Mouse (Mus musculus): ENCODE measurements around the gene Arid5b. TPM values are rescaled to one million over a fixed set of nuclear protein-coding genes. Genes with fewer than 3 reads are reported as not detected.

The Arid5b gene
- total RNA-seq, 1 experiment from 2014 or later, result 12.5 TPM

DNA sequence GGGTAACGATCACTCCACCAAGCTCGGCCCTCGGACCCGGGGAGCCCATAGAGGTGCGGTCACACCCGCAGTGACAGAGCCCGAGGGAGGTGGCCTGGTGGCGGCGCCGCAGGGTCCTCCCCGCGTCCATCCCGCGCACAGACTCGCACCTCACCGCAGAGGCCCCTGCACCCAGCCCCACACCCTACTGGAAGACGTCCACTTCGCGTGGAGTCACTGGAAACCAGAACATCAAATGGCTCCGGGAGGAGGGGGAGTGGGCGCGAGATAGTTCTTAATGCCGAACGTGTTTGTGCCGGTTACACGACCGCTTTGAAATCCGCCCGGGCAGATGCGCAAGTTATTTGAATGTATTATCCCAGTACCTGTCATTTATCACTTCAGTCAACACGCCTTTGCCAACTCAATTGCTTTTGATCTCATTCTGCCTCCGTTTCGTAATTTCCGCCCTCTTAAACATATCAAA lies 1.5 kb downstream of the Arid5b start:
- ATAC-seq (replicated peaks in 1 of 2; ENCODE audit: insufficient read depth in 1 of 2, low FRiP score in 2 of 2, low TSS enrichment in 1 of 2, low read depth in 1 of 2, poor library complexity in 2 of 2, severe bottlenecking in 2 of 2), result peak in 1 of 2 experiments; percentile 18; a peak in 2 of 4 replicates

DNA sequence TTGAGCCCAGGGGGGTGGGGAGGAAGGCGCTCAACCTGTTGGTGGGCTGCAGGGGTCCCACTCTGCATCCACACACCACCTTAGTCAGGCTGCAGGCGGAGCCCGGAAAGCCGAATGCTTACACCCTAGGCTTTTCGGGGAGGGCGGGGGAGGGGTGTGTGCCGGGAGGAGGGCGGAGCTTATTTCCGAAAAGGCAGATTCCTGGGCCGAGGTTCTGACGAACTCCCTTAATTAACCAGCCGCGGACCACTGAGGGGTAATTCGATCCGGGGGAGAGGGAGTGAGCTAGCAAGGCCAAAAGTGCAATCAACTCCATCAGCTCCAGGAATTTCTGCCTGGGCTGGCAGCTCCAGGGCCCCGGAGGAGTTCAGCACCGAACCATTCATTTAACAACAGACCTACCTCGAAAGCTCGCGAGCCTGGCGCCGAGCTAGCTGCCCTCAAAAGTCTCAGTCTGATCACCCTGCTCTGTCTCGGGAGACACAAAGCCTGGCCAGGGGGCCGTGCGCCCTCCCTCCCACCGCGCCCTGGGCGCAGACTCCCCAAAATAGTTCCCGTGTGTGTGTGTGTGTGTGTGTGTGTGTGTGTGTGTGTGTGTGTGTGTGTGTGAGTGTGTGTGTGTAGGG lies 2.1 kb downstream of the Arid5b start:
- ATAC-seq (replicated peaks in 1 of 2; ENCODE audit: insufficient read depth in 1 of 2, low FRiP score in 2 of 2, low TSS enrichment in 1 of 2, low read depth in 1 of 2, poor library complexity in 2 of 2, severe bottlenecking in 2 of 2), result peak; percentile 52

DNA sequence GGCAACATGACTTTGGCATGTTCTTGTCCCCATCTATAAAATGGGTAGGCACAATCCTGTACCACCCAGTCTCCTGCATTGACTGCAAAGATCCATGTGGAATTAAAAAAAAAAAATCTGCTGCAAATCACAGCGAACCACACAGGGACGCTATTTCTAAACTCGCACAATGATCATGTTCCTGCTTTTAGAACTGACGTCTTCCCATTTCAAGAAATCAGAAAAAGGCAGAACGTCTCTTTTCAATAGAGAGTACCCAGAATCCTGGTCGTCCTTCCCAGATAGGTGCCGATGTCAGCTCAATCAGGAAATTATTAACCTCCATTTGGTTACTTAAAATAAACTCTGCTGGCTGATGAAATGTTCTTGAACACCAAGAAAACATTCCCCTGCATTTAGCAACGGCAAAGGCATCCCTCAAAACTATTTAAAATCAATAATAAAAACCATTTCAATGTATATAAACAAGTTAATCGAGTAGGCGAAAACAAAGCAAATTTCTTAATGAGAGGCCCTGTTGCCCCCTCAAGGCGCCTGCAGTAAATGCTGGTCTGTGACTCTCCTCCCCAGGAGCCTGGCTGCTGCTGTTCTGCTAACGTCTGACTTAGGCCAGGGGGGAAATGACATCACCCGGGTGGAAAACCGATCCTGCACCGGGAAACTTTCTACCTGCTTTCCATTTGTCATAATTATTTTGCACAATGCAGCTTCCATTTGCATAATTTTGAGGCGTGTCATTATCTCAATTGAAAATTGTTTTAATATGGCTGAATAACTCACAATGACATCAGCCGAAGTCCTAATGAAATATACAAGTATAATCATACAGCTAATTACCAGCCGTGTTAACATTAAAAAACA lies 3.4 kb downstream of the Arid5b start:
- ATAC-seq (replicated peaks in 1 of 2; ENCODE audit: insufficient read depth in 1 of 2, low FRiP score in 2 of 2, low TSS enrichment in 1 of 2, low read depth in 1 of 2, poor library complexity in 2 of 2, severe bottlenecking in 2 of 2), result 0 out of 4 replicates have a peak, but pooled peaks of 1 of the 2 experiments have one; percentile 23

DNA sequence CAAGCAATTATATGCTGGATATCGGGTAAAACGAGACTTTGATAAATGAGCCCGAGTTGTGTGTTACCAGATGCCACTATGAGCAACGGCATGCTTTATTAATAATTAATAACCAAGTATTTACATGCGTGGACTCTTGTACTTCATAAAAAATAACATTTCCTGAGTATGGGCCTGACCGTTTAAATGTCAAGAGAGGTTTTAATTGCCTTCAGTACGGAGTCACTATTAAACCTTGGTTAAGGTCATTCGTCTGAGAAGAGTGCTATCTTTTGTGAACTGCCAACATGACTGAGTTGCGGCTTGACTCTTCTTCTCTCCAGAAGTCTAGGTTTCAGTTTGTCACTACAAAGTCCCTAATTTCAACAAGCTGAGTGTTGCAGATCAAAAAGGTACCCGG lies 8.8 kb downstream of the Arid5b start:
- ATAC-seq (replicated peaks in 1 of 2; ENCODE audit: insufficient read depth in 1 of 2, low FRiP score in 2 of 2, low TSS enrichment in 1 of 2, low read depth in 1 of 2, poor library complexity in 2 of 2, severe bottlenecking in 2 of 2), result no peak

DNA sequence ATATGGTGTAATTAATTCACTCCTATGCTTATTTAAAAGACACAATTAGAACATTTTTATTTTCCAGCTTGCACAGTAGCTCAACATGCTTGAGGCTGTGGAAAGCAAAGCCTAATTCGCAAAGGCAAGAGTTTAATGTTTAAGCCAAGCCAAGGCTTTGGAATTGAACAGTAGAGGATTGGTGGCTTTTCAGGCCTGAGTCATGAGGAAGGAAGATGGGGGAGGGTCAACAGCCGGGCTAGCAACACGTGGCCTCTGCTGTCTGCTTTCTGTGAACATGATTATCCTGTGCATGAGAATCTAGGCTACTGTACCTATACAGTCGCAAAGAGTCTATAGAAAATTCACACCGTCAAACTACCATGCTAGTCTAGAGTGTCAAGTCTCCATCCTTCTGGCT lies 9.9 kb downstream of the Arid5b start:
- peak; percentile 42 to 72; a peak in 2 of 4 replicates for ATAC-seq (replicated peaks in 1 of 2; ENCODE audit: insufficient read depth in 1 of 2, low FRiP score in 2 of 2, low TSS enrichment in 1 of 2, low read depth in 1 of 2, poor library complexity in 2 of 2, severe bottlenecking in 2 of 2)

DNA sequence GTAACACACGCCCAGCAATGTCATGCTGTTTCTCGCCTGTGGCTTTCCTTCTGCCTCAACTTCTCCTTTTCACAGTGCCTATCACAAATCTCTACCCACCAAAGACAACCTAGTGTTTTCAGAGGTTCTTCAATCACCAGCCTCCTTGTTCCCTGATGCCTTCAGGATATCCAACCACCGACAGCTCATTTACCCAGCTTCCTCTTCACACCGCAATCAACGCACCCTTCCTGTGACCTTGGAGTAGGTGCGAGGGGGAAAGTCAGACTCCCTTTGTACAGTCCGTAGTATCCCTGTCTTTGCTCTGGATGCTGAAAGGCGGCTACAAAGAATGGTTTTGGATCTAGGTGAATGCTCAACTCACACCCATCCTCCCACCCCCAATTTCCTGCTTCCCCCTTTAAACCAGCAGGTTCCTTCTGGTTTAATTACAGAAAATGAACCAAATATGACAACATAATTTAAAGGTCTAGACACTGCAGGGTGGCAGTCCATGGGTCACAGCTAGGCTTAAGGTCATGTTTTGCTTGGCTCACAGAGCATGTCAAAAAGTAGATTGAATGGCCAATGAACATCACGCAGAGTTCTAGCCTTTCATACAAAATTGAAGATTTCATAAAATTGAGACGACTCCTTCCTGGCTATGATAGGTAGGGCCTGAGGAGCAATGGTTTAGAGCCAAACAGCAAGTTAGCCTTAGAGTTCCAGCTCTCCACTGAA lies 14.4 kb downstream of the Arid5b start:
- peak; percentile 74 to 78 for ATAC-seq (replicated peaks in 1 of 2; ENCODE audit: insufficient read depth in 1 of 2, low FRiP score in 2 of 2, low TSS enrichment in 1 of 2, low read depth in 1 of 2, poor library complexity in 2 of 2, severe bottlenecking in 2 of 2)

DNA sequence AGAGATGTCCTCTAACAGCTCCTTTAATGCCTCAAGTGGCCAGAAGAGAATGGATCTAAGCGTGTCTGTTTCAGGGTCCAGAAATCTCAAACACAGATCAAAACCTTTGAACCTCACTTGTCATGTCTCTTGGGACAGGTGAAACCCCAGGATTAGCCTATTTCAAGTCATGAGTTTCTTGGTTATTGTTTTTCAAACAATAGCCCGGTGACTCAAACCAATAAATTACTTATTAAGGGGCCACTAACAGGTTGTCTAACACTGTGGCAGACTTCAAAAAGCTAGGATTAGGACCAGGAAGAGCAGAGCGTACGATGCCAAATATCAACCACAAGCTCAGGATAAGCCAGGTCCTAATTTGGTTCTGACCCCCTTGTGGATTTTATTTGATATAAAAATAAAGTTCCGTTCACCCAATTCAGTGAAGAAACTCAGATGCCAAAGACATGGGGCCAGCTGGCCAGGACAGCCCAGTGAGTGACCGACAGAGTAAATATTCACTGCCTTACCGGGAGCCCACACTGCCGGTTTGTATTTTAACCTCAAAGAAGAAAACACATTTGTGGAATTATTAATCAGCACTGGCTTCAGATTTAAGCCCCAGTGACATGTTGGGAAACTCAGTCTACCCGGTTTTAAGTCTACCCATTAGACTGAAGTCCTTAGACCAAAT lies 15.1 kb downstream of the Arid5b start:
- ATAC-seq (replicated peaks in 1 of 2; ENCODE audit: insufficient read depth in 1 of 2, low FRiP score in 2 of 2, low TSS enrichment in 1 of 2, low read depth in 1 of 2, poor library complexity in 2 of 2, severe bottlenecking in 2 of 2), result no peak

DNA sequence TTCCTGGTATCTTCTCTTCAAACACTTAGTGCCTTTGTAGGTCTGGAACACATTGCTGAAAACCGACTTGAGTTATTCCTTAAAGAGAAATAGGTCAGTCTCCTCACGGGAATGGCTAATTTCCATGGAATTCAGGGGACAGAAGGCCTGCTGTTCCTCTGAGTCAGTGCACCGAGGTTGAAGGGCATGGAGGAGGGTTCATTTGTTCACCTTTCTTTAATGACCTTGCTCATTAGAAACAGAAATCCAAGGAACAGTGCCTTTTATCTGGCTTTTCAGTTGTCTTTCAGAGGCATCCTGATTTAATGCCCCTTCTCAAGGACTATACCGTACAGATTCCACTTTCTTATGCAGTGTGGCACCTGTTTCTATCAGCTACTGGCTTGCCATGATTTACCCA lies 18.9 kb downstream of the Arid5b start:
- ATAC-seq (replicated peaks in 1 of 2; ENCODE audit: insufficient read depth in 1 of 2, low FRiP score in 2 of 2, low TSS enrichment in 1 of 2, low read depth in 1 of 2, poor library complexity in 2 of 2, severe bottlenecking in 2 of 2), result no peak

DNA sequence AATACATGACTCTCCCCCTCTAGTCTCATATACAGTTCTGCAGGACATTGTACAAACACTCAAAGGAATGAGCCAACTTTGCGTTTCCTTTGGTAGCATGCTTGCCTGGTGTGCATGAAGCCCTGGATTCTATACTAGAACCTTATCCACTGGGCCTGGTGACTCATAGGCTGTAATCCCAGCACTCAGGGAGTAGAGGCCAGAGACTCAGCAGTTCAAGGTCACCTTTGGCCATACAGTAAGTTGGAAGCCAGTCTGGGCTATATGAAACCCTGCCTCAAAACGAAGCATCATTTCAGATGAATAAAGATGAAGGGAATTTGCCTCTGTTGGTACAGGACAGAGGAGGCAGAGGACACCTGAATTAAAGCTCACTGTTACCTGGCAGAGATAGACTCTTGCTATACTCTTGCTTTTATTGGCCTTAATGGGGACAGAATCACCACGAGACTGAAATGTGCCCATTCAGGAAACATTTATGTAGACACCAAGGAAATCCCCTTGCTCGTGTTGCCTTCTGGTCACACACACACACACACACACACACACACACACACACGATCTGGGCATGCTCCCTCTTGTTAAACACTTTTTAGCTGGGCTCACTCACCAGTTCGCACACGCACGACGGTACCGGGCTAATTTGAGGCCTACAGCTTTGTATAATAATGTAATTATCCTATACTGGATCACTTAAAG lies 21.0 kb downstream of the Arid5b start:
- no peak for ATAC-seq (replicated peaks in 1 of 2; ENCODE audit: insufficient read depth in 1 of 2, low FRiP score in 2 of 2, low TSS enrichment in 1 of 2, low read depth in 1 of 2, poor library complexity in 2 of 2, severe bottlenecking in 2 of 2)

DNA sequence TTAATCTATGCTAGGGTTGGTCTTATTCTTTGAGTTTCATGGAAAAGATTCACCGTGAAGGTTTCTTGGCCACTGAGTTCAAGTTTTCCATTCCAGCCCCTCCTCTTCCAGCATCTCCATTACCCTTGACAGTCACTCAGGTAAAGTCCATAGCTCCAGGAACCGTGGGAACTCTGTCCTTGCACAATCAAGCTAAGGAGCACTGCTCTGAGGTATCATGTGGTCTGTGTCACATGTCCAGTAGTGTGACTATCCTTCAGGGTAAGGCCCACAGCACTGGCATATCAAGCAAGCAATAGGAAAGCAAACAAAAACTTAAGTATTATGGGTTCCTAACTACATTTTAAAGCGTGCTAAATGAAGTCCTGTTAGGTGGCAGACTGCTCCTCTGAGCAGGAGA lies 22.4 kb downstream of the Arid5b start:
- ATAC-seq (replicated peaks in 1 of 2; ENCODE audit: insufficient read depth in 1 of 2, low FRiP score in 2 of 2, low TSS enrichment in 1 of 2, low read depth in 1 of 2, poor library complexity in 2 of 2, severe bottlenecking in 2 of 2), result no peak

DNA sequence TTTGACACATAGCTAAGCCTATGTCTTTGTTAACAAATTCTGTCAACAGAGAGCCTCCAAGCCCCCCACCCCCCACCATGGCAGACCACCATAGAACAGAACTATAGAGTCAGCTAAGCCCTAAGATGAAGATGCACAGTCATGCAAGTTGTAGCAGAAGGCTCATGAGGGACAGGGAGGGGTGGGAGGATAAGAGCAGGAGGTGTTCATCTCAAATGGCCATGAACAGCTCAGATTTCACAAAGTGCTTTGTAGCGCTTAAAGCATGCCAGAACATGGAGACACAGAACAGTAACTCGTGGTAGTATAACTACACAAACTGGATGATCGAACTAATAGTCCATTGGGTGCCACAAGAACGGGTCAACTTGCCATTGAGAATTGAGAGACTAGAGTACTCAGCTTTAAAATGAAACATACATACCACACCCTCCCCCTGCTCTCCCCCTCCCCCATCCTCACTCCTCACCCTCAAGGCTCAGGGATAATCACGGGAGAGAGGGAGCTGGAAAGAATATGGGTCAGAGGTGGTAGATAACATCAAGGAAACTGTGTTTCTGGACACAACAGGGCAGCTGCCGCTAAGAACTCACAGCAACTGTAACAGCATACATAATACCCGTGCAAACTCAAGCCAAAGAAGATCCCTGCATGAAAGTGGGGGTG lies 25.0 kb downstream of the Arid5b start:
- no peak for ATAC-seq (replicated peaks in 1 of 2; ENCODE audit: insufficient read depth in 1 of 2, low FRiP score in 2 of 2, low TSS enrichment in 1 of 2, low read depth in 1 of 2, poor library complexity in 2 of 2, severe bottlenecking in 2 of 2)

DNA sequence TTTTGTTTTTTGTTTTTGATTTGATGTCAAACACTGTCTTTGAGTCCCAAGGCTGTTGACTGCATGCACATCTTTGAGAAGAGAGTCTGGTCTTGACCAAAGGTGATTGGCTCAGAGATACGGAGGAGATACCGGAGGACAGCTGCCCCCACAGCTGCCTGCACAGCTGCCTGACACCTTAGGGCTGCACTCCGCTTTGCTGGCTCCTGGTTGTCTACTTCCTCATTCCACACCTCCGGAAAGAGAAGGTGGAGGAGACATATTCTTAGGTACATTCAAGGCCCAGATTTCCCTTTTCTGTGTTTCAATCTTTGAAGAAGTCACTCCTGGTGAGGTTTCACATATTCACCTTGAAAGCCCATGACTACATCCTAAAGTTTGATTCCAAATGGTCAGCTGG lies 25.9 kb downstream of the Arid5b start:
- ATAC-seq (replicated peaks in 1 of 2; ENCODE audit: insufficient read depth in 1 of 2, low FRiP score in 2 of 2, low TSS enrichment in 1 of 2, low read depth in 1 of 2, poor library complexity in 2 of 2, severe bottlenecking in 2 of 2), result peak; percentile 38 to 63; a peak in 3 of 4 replicates

DNA sequence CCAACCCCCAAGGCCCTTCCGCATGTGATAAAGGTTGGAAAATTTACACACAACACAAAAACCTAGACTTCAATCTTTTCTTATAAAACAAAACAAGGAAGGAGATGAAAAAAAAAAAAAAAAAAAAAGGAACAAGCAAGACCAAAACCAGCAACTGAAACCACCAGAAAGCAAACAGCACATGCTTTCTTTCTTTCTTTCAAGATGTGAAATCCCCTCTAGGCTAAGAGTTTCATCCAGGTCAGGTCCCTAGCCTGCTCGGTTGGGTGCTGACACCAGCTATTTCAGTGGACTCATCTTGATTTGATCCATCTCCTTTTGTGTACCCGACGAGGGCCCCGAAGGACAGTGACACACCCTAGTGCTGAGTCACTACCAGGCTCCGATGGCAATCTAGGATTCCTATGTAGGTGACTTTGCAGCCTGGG lies 29.2 kb downstream of the Arid5b start:
- peak; percentile 70 to 84 for ATAC-seq (replicated peaks in 1 of 2; ENCODE audit: insufficient read depth in 1 of 2, low FRiP score in 2 of 2, low TSS enrichment in 1 of 2, low read depth in 1 of 2, poor library complexity in 2 of 2, severe bottlenecking in 2 of 2)

DNA sequence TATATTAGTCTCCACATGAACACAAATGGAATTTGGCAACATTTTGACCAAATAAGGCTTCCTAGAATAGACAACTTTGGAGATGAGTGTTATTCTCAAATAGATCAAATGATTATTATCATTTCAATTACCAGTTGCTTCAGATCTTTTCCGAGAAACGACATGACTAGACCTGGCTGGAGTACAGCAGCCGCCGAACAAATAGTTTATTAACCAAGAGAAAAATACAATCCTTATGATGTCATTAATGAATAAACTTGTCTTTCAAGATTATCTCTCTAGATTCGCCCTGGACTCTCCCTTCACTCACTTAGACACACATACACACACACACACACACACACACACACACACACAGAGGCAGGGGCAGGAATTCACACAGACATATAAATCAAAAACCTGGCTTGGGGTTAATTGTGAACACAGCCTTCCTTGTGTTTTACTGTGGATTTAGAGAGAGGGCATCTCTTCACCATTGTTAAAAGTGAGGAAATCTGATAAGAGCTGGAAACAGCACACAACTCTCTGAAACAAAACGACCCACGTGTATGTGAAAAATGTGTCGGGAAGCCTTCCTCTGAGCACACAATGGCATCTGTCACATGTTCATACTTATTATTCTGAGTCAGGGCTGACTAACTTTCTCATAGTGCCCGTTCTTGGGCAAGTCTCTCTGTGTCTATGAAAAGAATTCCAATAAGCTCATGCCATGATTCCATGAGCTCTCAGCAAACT lies 30.1 kb downstream of the Arid5b start:
- ATAC-seq (replicated peaks in 1 of 2; ENCODE audit: insufficient read depth in 1 of 2, low FRiP score in 2 of 2, low TSS enrichment in 1 of 2, low read depth in 1 of 2, poor library complexity in 2 of 2, severe bottlenecking in 2 of 2), result no peak

DNA sequence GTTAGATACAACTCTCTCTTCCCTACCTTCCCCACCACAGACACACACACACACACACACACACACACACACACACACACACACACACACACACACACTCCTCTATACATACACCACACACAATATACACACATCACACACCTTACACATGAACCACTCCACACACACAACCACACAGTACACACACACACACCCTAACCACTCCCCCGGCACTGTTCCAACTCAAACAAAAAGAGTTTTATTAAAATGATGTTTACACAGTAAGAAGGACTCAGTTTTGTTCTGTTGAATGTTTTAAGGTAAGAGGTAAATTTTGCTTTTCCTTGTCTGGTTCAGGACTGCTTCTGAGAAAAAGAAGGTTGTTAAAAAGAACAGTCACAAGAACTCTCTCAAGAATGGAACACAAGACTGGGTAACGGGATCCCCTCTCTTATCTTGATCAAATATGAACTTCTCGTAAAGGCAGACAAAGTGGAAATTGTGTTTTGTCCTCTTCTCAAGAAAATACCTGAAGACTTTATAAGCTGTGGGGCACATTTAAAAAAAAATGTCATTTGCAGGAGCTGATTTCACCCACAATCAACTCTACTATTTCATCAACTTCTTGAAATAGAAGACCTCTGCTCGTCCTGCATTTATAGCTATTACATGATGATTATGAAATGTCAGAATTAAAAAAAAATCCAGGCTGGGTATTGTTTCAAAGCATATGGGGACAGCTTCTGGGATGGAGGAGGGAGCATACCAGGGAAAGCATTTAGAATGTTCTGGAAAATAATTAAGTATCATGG lies 30.9 kb downstream of the Arid5b start:
- no peak for ATAC-seq (replicated peaks in 1 of 2; ENCODE audit: insufficient read depth in 1 of 2, low FRiP score in 2 of 2, low TSS enrichment in 1 of 2, low read depth in 1 of 2, poor library complexity in 2 of 2, severe bottlenecking in 2 of 2)
